Mouse (Mus musculus): ENCODE measurements around the gene Gm5741.
"Not testable (repeated sequence)": the region's sequence is repeated elsewhere in the genome, so short reads cannot be mapped to it uniquely, and the experiment has no call there.

The Gm5741 gene

GRCm38 (mm10) chr8:85067982-85068381 is at the start of gene Gm5741:
Gene Gm5741 (minus strand): TSS chr8:85067982.
- no peak for DNase-seq (ENCODE audit: low read depth)

- DNase-seq (ENCODE audit: low read depth), result no peak
Measured at GRCm38 (mm10) chr8:85116984-85117383, 49.2 kb upstream of the Gm5741 start.

GRCm38 (mm10) chr8:85115501-85115900 is 47.7 kb upstream of the Gm5741 start:
- DNase-seq (ENCODE audit: low read depth), result no peak

GRCm38 (mm10) chr8:85113241-85113640 is 45.5 kb upstream of the Gm5741 start:
- DNase-seq (ENCODE audit: low read depth), result no peak

- DNase-seq (ENCODE audit: low read depth), result no peak
Measured at GRCm38 (mm10) chr8:85100076-85100665, 32.4 kb upstream of the Gm5741 start.

GRCm38 (mm10) chr8:85096850-85097249 is 29.1 kb upstream of the Gm5741 start:
- no peak for DNase-seq (ENCODE audit: low read depth)

- DNase-seq (ENCODE audit: low read depth), result no peak
Measured at GRCm38 (mm10) chr8:85096196-85096595, 28.4 kb upstream of the Gm5741 start.

GRCm38 (mm10) chr8:85095566-85095965 is 27.8 kb upstream of the Gm5741 start:
- DNase-seq (ENCODE audit: low read depth), result no peak

- DNase-seq (ENCODE audit: low read depth), result no peak
Measured at GRCm38 (mm10) chr8:85095051-85095450, 27.3 kb upstream of the Gm5741 start.

GRCm38 (mm10) chr8:85091526-85092090 is 23.8 kb upstream of the Gm5741 start:
- no peak for DNase-seq (ENCODE audit: low read depth)

GRCm38 (mm10) chr8:85090856-85091255 is 23.1 kb upstream of the Gm5741 start:
- no peak for DNase-seq (ENCODE audit: low read depth)

- no peak for DNase-seq (ENCODE audit: low read depth)
Measured at GRCm38 (mm10) chr8:85088771-85089170, 21.0 kb upstream of the Gm5741 start.

- DNase-seq (ENCODE audit: low read depth), result no peak
Measured at GRCm38 (mm10) chr8:85086238-85086637, 18.5 kb upstream of the Gm5741 start.

- no peak for DNase-seq (ENCODE audit: low read depth)
Measured at GRCm38 (mm10) chr8:85084633-85085032, 16.9 kb upstream of the Gm5741 start.

- DNase-seq (ENCODE audit: low read depth), result peak; percentile 90
Measured at GRCm38 (mm10) chr8:85083108-85083813, 15.5 kb upstream of the Gm5741 start, which contains the start of gene Man2b1. Gene Man2b1 (plus strand): TSS chr8:85083270.

GRCm38 (mm10) chr8:85082169-85082568 is 14.4 kb upstream of the Gm5741 start:
- not testable (repeated sequence) for DNase-seq (ENCODE audit: low read depth)

GRCm38 (mm10) chr8:85081216-85081555 is 13.4 kb upstream of the Gm5741 start, which contains the start of gene Wdr83:
Gene Wdr83 (minus strand): TSS chr8:85081306.
- DNase-seq (ENCODE audit: low read depth), result no peak

GRCm38 (mm10) chr8:85080532-85081215 is 12.9 kb upstream of the Gm5741 start, which contains the start of gene Wdr83os:
Gene Wdr83os (plus strand): TSS chr8:85080740.
- DNase-seq (ENCODE audit: low read depth), result peak; percentile 67

- no peak for DNase-seq (ENCODE audit: low read depth)
Measured at GRCm38 (mm10) chr8:85080214-85080531, 12.4 kb upstream of the Gm5741 start.

GRCm38 (mm10) chr8:85076993-85077392 is 9.2 kb upstream of the Gm5741 start:
- DNase-seq (ENCODE audit: low read depth), result peak; percentile 80

- DNase-seq (ENCODE audit: low read depth), result no peak
Measured at GRCm38 (mm10) chr8:85076001-85076400, 8.2 kb upstream of the Gm5741 start.

- no peak for DNase-seq (ENCODE audit: low read depth)
Measured at GRCm38 (mm10) chr8:85074617-85075016, 6.8 kb upstream of the Gm5741 start.

GRCm38 (mm10) chr8:85074167-85074566 is 6.4 kb upstream of the Gm5741 start:
- no peak for DNase-seq (ENCODE audit: low read depth)
